Mouse (Mus musculus) lung, postnatal 36 days (tissue): ENCODE data around the gene Pla2g4f.

ENCODE experiments used
- DNase-seq: peaks from one replicate; pipeline ENCODE4 v3.0.0; 2022; ENCODE audit warnings: mixed read lengths

Gene Pla2g4f

DNA sequence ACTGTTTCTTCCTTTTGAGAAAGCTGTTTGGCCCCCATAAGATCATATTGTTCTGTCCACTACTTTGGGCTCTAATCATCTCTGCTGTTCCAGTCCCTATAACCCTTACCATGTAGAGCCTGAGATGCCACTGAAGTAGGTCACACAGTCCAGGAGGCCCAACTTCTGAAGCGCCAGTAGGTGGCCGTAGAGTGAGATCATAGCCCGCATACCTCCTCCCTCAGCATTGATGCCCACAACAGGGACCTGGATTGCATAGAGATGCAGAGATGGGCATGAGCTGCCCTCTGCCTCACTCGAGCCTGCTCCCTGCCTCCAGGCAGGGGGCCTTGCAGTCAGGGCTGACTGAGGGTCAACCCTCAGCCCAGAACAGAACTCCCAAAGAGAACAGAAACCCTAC, 37.0 kb downstream of the Pla2g4f start:
- no peak for DNase-seq

DNA sequence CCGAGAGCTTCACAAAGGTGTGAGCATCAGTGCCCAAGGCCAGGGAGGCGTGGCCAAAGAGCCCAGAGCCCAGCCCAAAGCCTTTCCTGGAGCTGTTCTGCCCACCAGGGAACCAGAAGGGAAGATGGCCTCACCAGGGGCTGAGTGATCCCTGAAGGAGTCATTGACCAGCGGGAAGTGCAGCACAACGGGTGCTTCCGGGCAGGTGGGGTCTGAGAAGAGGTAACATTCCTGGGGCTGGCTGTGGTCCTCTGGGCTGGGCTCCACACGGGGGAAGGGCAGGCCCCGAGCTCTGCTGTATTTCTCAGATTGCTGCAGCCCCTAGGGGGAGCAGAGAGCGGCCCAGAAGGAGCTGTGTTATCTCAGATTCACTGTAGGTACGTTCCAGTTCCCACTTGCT, 45.3 kb downstream of the Pla2g4f start:
- no peak for DNase-seq

DNA sequence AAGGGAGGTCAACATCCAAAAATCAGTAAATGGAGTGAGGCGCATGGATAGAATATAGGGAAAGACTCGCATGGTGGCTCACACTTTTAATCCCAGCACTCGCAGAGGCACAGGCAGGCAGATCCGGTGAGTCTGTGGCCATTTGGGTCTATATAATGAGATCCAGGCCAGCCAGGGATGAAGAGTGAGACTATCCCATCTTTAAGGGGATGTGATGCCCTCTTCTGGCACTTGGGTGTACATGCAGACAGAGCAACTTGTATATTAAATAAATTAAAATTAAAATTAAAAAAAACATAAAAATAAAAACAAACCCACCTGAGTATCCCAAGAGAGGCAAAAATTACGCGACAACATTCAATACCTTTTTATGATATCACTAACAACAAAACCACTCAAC, 48.4 kb downstream of the Pla2g4f start:
- no peak for DNase-seq

DNA sequence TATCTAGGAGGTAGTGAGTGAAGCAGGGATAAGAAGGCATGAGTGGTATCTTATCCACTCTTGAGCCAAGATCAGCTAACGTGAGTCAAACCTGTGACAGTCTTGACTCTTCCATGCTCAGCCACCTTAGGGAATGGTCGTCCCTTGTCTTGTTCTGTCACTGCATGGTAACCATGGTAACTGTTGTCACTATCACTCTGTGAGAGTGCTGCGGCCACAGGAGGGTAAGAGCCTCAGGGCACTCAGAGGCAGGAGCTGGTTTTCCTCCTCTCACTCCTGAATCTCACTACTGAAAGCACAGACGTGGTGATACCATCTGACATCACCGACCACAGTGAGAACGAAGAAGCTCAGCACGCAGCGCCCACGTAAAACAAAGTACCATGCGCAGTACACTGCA, 49.1 kb downstream of the Pla2g4f start:
- no peak for DNase-seq

DNA sequence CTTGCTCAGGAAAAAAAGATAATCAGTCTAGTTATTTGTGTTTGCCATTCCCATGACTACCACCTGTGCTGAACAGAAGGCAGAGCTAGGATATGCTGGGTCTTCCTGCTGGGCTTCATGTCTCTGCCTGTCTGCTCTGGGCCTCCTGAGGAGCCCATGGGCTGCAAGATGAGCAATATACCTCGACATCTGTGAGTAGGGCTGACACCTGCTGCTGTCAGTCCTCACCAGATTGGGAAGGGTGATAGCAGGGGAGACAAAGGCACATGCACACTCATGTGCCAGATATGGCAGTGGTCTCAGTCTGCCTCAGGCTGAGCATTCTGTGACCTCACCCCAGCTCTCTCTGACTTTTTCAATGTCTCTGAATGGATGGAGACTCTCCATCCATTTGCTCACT, 51.1 kb downstream of the Pla2g4f start:
- DNase-seq, result no peak

DNA sequence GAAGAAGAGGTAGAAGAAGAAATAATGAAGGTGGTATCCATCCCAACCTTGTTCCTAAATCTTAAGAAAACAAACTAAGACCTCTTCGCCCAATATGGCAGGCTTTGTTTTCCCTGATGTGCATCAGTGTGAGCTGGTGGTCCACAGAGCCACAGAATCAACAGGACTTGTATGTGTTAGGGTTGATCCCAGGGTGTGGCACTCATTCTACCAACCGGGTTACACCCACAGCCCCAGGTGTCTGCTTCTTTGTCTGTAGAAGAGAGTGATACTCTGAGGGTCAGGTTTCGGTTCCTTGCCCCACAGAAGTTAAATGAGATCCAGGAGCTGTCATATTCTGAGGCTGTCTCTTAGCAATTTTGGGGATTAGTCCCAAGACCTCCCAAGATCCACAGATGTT, 52.6 kb downstream of the Pla2g4f start:
- DNase-seq, result no peak

DNA sequence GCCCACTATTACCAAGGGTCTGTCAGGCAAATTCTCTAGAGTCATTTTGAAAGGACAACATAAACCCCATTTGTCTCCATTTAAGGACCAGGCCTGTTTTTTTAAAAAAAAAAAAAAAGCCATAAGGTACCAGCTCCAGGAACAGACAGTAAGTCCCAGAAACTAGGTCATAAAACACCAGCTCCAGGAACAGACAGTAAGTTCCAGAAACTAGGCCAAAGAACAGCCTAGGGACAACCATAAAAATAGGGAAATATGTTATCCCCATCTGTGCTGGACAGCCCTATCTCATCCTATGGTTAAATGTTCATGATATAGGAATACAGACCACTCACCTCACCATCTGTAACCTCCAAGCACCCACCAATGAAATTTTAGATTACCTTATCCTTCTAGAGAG, 57.7 kb downstream of the Pla2g4f start:
- no peak for DNase-seq

DNA sequence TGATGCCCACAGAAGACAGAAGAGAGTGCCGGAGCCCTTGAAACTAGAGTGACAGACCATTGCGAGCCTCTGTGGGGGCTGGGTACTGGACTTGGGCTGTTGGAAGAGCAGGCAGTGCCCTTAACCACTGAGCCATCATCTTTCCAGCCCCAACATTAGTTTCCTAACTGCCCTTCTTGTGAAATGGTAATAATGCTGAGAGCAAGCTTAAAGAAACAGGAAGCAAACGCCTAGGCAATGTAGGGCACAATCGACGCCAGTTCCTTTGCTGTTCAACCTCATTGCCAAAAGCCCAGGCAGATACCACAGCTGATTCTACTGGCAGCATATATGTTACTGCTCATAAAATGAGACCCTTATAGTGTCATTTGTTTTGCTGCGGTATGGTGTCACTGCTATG, 61.3 kb downstream of the Pla2g4f start:
- DNase-seq, result peak; percentile 4
